Mouse (Mus musculus) olfactory bulb, adult 2 months (tissue): ENCODE results near the gene Lce3e. TPM values are rescaled to one million over a fixed set of nuclear protein-coding genes. Genes with fewer than 3 reads are reported as not detected.
A peak's percentile ranks its signal among the peaks of the same experiment; 100 is the strongest.

Experiments used
- H3K27ac ChIP-seq: fragments of 200-500 bp; 2 replicates; pipeline ENCODE4 v1.5.1; 2012; ENCODE audit warnings: low read depth, low read length; ENCODE audit not compliant: insufficient read depth
- H3K4me1 ChIP-seq: fragments of 200-500 bp; 2 replicates; pipeline ENCODE4 v1.6.1; 2012; ENCODE audit warnings: low read length; ENCODE audit not compliant: control insufficient read depth, insufficient read depth
- H3K4me3 ChIP-seq: fragments of 200-500 bp; 2 replicates; pipeline ENCODE4 v1.5.1; 2012; ENCODE audit warnings: mild to moderate bottlenecking, low read depth, low read length, moderate library complexity; ENCODE audit not compliant: insufficient read depth
- CTCF ChIP-seq: fragments of 200-500 bp; IDR thresholded peaks from 2 replicates; pipeline ENCODE4 v1.5.1; 2012; ENCODE audit warnings: low read depth, mild to moderate bottlenecking, low read length, moderate library complexity; ENCODE audit not compliant: insufficient read depth
- POLR2A ChIP-seq: fragments of 200-500 bp; IDR thresholded peaks from 2 replicates; pipeline ENCODE4 v1.6.1; 2012; ENCODE audit warnings: mild to moderate bottlenecking, low read depth, low read length, moderate library complexity; ENCODE audit not compliant: insufficient read depth
- WGBS: fragments of 180-500 bp; shearing (Covaris S2); methylation state at CpG from one replicate; pipeline ENCODE4 v1.1.7; 2018; 5-methylcytosine and 5-hydroxymethylcytosine counted together
- polyA plus RNA-seq: library from polyadenylated mRNA; stranded (reverse); fragments of >200 nt; gene quantifications from 2 replicates; pipeline ENCODE4 v1.2.4, GENCODE M21; 2012; ENCODE audit warnings: low replicate concordance; ENCODE audit not compliant: missing spikeins, insufficient read depth, insufficient read length

Gene Lce3e
- not detected in 2 replicates for polyA plus RNA-seq

- TF ChIP-seq CTCF (no peak), POLR2A (no peak)
- no peak within 1 kb of the TSS for H3K4me3 ChIP-seq
- 92% methylated on average over 2 of the region's 2 CpGs for WGBS
- no peaks in the 10 kb centered on the region for H3K4me1 ChIP-seq
- no peak within 1 kb of the TSS for H3K27ac ChIP-seq
Observed at GRCm38 (mm10) chr3:92966761-92967160, at the start of gene Lce3e. TSS of gene Lce3e (plus strand) at chr3:92967061.

- H3K4me3 ChIP-seq: no peak overlapping the region
- no peak overlapping the region for H3K27ac ChIP-seq
- 63% methylated on average over 4 of the region's 4 CpGs for WGBS
- TF ChIP-seq POLR2A (no peak), CTCF (no peak)
- H3K4me1 ChIP-seq: no peaks in the 10 kb centered on the region
Observed at GRCm38 (mm10) chr3:92920364-92920763, 46.5 kb upstream of the Lce3e start.

GRCm38 (mm10) chr3:92926130-92926529 is 40.7 kb upstream of the Lce3e start, which contains the start of gene Lce3a:
TSS of gene Lce3a (minus strand) at chr3:92926230.
- WGBS: 82% methylated on average over 2 of the region's 2 CpGs
- no peak for TF ChIP-seq POLR2A
- TF ChIP-seq CTCF: no peak
- no peak within 1 kb of the TSS for H3K4me3 ChIP-seq
- no peaks in the 10 kb centered on the region for H3K4me1 ChIP-seq
- no peak within 1 kb of the TSS for H3K27ac ChIP-seq

- no peak for TF ChIP-seq POLR2A
- TF ChIP-seq CTCF: no peak
- Histone ChIP-seq H3K4me3 (no peak within 1 kb of the TSS), H3K4me1 (no peaks in the 10 kb centered on the region), H3K27ac (no peak within 1 kb of the TSS)
- 75% methylated on average over 2 of the region's 2 CpGs for WGBS
Observed at GRCm38 (mm10) chr3:92932679-92933078, 34.2 kb upstream of the Lce3e start, which contains the start of gene Lce3b. TSS of gene Lce3b (plus strand) at chr3:92932979.

GRCm38 (mm10) chr3:92944186-92944585 is 22.7 kb upstream of the Lce3e start, which contains the start of gene Lce3c:
TSS of gene Lce3c (plus strand) at chr3:92944486.
- no peak for TF ChIP-seq CTCF
- no peak for TF ChIP-seq POLR2A
- WGBS: 74% methylated on average over 1 of the region's 1 CpGs
- Histone ChIP-seq H3K4me1 (no peaks in the 10 kb centered on the region), H3K4me3 (no peak within 1 kb of the TSS), H3K27ac (no peak within 1 kb of the TSS)

GRCm38 (mm10) chr3:92957090-92957489 is 9.8 kb upstream of the Lce3e start, which contains the start of gene Lce3d:
TSS of gene Lce3d (plus strand) at chr3:92957390.
- 93% methylated on average over 1 of the region's 1 CpGs for WGBS
- no peak for TF ChIP-seq CTCF
- no peak for TF ChIP-seq POLR2A
- Histone ChIP-seq H3K4me3 (no peak within 1 kb of the TSS), H3K4me1 (no peaks in the 10 kb centered on the region), H3K27ac (no peak within 1 kb of the TSS)

- 59% methylated on average over 2 of the region's 2 CpGs for WGBS
Observed at GRCm38 (mm10) chr3:92978484-92978883, 11.6 kb downstream of the Lce3e start.

GRCm38 (mm10) chr3:92991926-92992325 is 25.1 kb downstream of the Lce3e start, which contains the start of gene Lce3f:
TSS of gene Lce3f (plus strand) at chr3:92992226.
- H3K4me1 ChIP-seq: no peaks in the 10 kb centered on the region
- no peak within 1 kb of the TSS for H3K4me3 ChIP-seq
- TF ChIP-seq POLR2A: no peak
- TF ChIP-seq CTCF: no peak
- no peak within 1 kb of the TSS for H3K27ac ChIP-seq

More at GRCm38 (mm10) chr3:92978484-92978883, 11.6 kb downstream of the Lce3e start:
- Histone ChIP-seq H3K4me1 (no peaks in the 10 kb centered on the region), H3K4me3 (no peak overlapping the region), H3K27ac (no peak overlapping the region)
- TF ChIP-seq POLR2A: no peak
- TF ChIP-seq CTCF: no peak

- 3% methylated on average over 7 of the region's 7 CpGs for WGBS
- H3K4me3 ChIP-seq: no peak overlapping the region
- TF ChIP-seq CTCF (peak; percentile 85), POLR2A (no peak)
- no peaks in the 10 kb centered on the region for H3K4me1 ChIP-seq
- no peak overlapping the region for H3K27ac ChIP-seq
Observed at GRCm38 (mm10) chr3:92998691-92999090, 31.8 kb downstream of the Lce3e start.
